Mouse (Mus musculus): ENCODE results near the gene Slc16a4. TPM values are rescaled to one million over a fixed set of nuclear protein-coding genes. Genes with fewer than 3 reads are reported as not detected.
"Not testable (repeated sequence)": the region's sequence is repeated elsewhere in the genome, so short reads cannot be mapped to it uniquely, and the experiment has no call there.

The Slc16a4 gene
- total and polyA plus RNA-seq, 2 experiments from 2014 or later: 2.3 to 2.9 TPM

DNA sequence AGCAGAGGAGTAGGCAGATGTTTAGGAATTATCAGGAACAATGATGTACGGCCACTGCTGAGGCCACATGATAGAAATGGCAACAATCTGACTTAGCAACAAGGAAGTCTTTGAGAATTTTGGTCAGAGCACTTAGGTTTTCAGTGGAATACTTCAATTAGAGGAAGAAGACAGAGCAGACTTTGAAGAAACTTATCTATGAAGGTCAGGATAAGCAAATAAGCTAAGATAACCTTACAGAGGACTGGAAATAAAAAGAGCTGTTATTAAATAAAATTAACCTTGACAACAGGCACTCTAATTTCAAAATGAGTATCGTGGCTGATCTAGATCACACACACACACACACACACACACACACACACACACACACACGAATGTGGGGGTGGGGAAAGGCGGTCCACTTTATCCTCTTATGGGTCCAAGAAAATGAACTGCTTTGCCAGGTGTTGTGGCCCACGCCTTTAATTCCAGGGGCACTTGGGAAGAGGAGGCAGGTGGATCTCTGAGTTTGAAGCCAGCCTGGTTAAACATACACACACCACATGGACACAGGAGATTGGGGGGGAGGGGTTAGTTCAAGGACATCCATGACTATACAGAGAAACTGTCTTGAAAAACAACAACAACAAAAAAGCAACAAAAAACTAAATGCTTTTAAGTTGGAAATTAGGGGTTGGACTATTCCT is 4.8 kb downstream of the Slc16a4 start:
- 84% methylated on average over 5 of the region's 5 CpGs for WGBS
- Histone ChIP-seq H3K4me3 (ENCODE audit: low read length) (no peak overlapping the region), H3K4me1 (ENCODE audit: insufficient read depth, low read length) (no peaks in the 10 kb centered on the region), H3K36me3 (ENCODE audit: insufficient read depth, low read length) (no peaks in the 10 kb centered on the region), H3K9ac (replicated peaks; ENCODE audit: low read length) (no peak overlapping the region), H3K27me3 (ENCODE audit: insufficient read depth, low read length) (no peaks in the 10 kb centered on the region), H3K4me2 (ENCODE audit: low read depth, low read length) (no peak overlapping the region), H3K9me3 (ENCODE audit: low read length) (no peaks in the 10 kb centered on the region), H3K27ac (no peak overlapping the region)
- no peak for ATAC-seq
- no peak for DNase-seq (ENCODE audit: low spot score)
- no peak for TF ChIP-seq CTCF (IDR thresholded peaks at IDR 0.05; ENCODE audit: low read depth)

GRCm38 (mm10) chr3:107296917-107297316 is 5.9 kb downstream of the Slc16a4 start:
- not testable (repeated sequence) for H3K36me3 ChIP-seq (ENCODE audit: insufficient read depth, low read length); ATAC-seq; DNase-seq (ENCODE audit: low spot score); H3K4me1 ChIP-seq (ENCODE audit: insufficient read depth, low read length); H3K27ac ChIP-seq; H3K27me3 ChIP-seq (ENCODE audit: insufficient read depth, low read length); H3K9me3 ChIP-seq (ENCODE audit: low read length); H3K4me2 ChIP-seq (ENCODE audit: low read depth, low read length); H3K4me3 ChIP-seq (ENCODE audit: low read length); H3K9ac ChIP-seq (replicated peaks; ENCODE audit: low read length)
- 75% methylated on average over 4 of the region's 4 CpGs for WGBS

GRCm38 (mm10) chr3:107317338-107317737 is 26.3 kb downstream of the Slc16a4 start:
- Histone ChIP-seq H3K27me3 (ENCODE audit: insufficient read depth, low read length) (no peaks in the 10 kb centered on the region), H3K9me3 (ENCODE audit: low read length) (no peaks in the 10 kb centered on the region), H3K4me2 (ENCODE audit: low read depth, low read length) (no peak overlapping the region), H3K4me1 (ENCODE audit: insufficient read depth, low read length) (no peaks in the 10 kb centered on the region), H3K4me3 (ENCODE audit: low read length) (no peak overlapping the region), H3K9ac (replicated peaks; ENCODE audit: low read length) (no peak overlapping the region), H3K27ac (no peak overlapping the region), H3K36me3 (ENCODE audit: insufficient read depth, low read length) (no peaks in the 10 kb centered on the region)
- DNase-seq (ENCODE audit: low spot score): no peak
- no peak for TF ChIP-seq CTCF (IDR thresholded peaks at IDR 0.05; ENCODE audit: low read depth)
- ATAC-seq: no peak
- 95% methylated on average over 3 of the region's 3 CpGs for WGBS

DNA sequence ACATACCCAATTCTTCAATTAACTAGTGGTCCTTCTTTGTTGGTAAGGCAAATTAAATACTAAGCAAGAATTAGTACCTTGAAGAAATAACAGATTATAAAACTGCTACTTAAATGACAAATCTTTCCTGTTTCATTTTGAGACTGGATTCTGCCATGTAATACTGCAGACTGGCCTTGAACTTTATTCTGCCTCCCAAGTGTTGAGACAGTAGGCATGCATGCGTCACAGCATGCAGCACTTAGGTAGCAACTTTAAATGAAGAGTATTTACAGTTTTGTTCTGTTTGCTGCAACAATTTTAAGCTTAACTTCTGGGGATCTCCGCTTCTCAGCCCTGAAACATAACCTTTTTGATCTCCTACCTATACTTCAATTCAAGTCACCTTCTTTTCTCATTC is 30.1 kb downstream of the Slc16a4 start:
- no peak overlapping the region for H3K4me3 ChIP-seq (ENCODE audit: low read length)
- no peak overlapping the region for H3K4me2 ChIP-seq (ENCODE audit: low read depth, low read length)
- H3K9ac ChIP-seq (replicated peaks; ENCODE audit: low read length): no peak overlapping the region
- peaks cover 5% of the 10 kb centered on the region; the same call in 1 of the 2 replicates for H3K36me3 ChIP-seq (ENCODE audit: insufficient read depth, low read length)
- no peak for DNase-seq (ENCODE audit: low spot score)
- no peak for TF ChIP-seq CTCF (IDR thresholded peaks at IDR 0.05; ENCODE audit: low read depth)
- no peak for ATAC-seq
- H3K27ac ChIP-seq: no peak overlapping the region
- no peaks in the 10 kb centered on the region for H3K4me1 ChIP-seq (ENCODE audit: insufficient read depth, low read length)
- 88% methylated on average over 2 of the region's 2 CpGs for WGBS
- no peaks in the 10 kb centered on the region for H3K27me3 ChIP-seq (ENCODE audit: insufficient read depth, low read length)
- no peaks in the 10 kb centered on the region for H3K9me3 ChIP-seq (ENCODE audit: low read length)

DNA sequence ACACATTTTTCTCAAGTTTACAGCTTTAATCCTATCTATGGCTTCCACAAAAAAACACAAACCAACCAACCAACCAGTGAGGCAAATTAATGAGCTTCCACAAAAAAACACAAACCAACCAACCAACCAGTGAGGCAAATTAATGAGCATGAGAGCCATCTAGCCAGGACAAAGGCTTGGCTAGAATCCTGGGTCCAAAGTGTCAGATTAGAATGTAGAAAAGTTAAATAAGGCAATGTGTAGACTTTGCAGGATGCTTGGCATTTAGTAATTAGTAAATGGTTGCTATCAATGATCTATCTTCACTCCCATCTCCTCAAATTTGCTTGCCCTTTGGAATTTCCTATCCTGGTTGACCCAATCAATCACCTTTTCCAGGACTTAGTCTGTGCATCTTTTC is 30.7 kb downstream of the Slc16a4 start:
- no peak overlapping the region for H3K4me2 ChIP-seq (ENCODE audit: low read depth, low read length)

GRCm38 (mm10) chr3:107326442-107326841 is 35.4 kb downstream of the Slc16a4 start:
- no peak for TF ChIP-seq CTCF (IDR thresholded peaks at IDR 0.05; ENCODE audit: low read depth)
- H3K4me3 ChIP-seq (ENCODE audit: low read length): no peak overlapping the region
- no peaks in the 10 kb centered on the region for H3K27me3 ChIP-seq (ENCODE audit: insufficient read depth, low read length)
- no peaks in the 10 kb centered on the region for H3K9me3 ChIP-seq (ENCODE audit: low read length)
- peaks cover 13% of the 10 kb centered on the region; the same call in 1 of the 2 replicates for H3K4me1 ChIP-seq (ENCODE audit: insufficient read depth, low read length)
- WGBS: 98% methylated on average over 1 of the region's 1 CpGs
- DNase-seq (ENCODE audit: low spot score): no peak
- peaks cover 14% of the 10 kb centered on the region; the same call in 1 of the 2 replicates for H3K36me3 ChIP-seq (ENCODE audit: insufficient read depth, low read length)
- no peak overlapping the region for H3K4me2 ChIP-seq (ENCODE audit: low read depth, low read length)
- ATAC-seq: no peak
- H3K27ac ChIP-seq: no peak overlapping the region
- H3K9ac ChIP-seq (replicated peaks; ENCODE audit: low read length): no peak overlapping the region

More for the DNA sequence above, 30.7 kb downstream of the Slc16a4 start:
- peaks cover 5% of the 10 kb centered on the region; the same call in 1 of the 2 replicates for H3K36me3 ChIP-seq (ENCODE audit: insufficient read depth, low read length)
- no peak overlapping the region for H3K4me3 ChIP-seq (ENCODE audit: low read length)
- no peaks in the 10 kb centered on the region for H3K9me3 ChIP-seq (ENCODE audit: low read length)
- H3K9ac ChIP-seq (replicated peaks; ENCODE audit: low read length): no peak overlapping the region
- H3K27ac ChIP-seq: no peak overlapping the region
- H3K4me1 ChIP-seq (ENCODE audit: insufficient read depth, low read length): no peaks in the 10 kb centered on the region
- no peak for DNase-seq (ENCODE audit: low spot score)
- no peak for ATAC-seq
- H3K27me3 ChIP-seq (ENCODE audit: insufficient read depth, low read length): no peaks in the 10 kb centered on the region
- no peak for TF ChIP-seq CTCF (IDR thresholded peaks at IDR 0.05; ENCODE audit: low read depth)

All from hindbrain, postnatal 0 days (tissue).